Mouse (Mus musculus) heart, embryonic 15.5 days (tissue): ENCODE measurements around the gene Dlgap4. TPM values are rescaled to one million over a fixed set of nuclear protein-coding genes. Genes with fewer than 3 reads are reported as not detected.

Source experiments
- ATAC-seq: fragments of 200-750 bp; cut with Nextera tagmentation; replicated peaks from 2 replicates; pipeline ENCODE4 v1.8.0; 2017; ENCODE audit warnings: low read depth, moderate TSS enrichment; ENCODE audit not compliant: insufficient number of reproducible peaks, insufficient read depth, low FRiP score
- H3K27ac ChIP-seq: fragments of 300-500 bp; sonication (generic); 2 replicates; pipeline ENCODE4 v1.5.1; 2015; ENCODE audit warnings: mild to moderate bottlenecking, inconsistent platforms
- H3K27me3 ChIP-seq: fragments of 300-500 bp; sonication (generic); 2 replicates; pipeline ENCODE4 v1.6.1; 2015; ENCODE audit warnings: inconsistent platforms
- H3K36me3 ChIP-seq: fragments of 300-500 bp; sonication (generic); 2 replicates; pipeline ENCODE4 v1.6.1; 2015; ENCODE audit warnings: mild to moderate bottlenecking, inconsistent platforms
- H3K4me1 ChIP-seq: fragments of 300-500 bp; sonication (generic); replicated peaks from 2 replicates; pipeline ENCODE4 v1.6.1; 2015; ENCODE audit warnings: inconsistent platforms
- H3K4me2 ChIP-seq: fragments of 300-500 bp; sonication (generic); 2 replicates; pipeline ENCODE4 v1.6.1; 2015; ENCODE audit warnings: inconsistent platforms, mild to moderate bottlenecking, moderate library complexity
- H3K4me3 ChIP-seq: fragments of 300-500 bp; sonication (generic); 2 replicates; pipeline ENCODE4 v1.5.1; 2015; ENCODE audit warnings: mild to moderate bottlenecking, inconsistent platforms
- H3K9ac ChIP-seq: fragments of 300-500 bp; sonication (generic); 2 replicates; pipeline ENCODE4 v1.6.1; 2015; ENCODE audit warnings: mild to moderate bottlenecking, inconsistent platforms
- H3K9me3 ChIP-seq: fragments of 300-500 bp; sonication (generic); replicated peaks from 2 replicates; pipeline ENCODE4 v1.6.1; 2016; ENCODE audit warnings: inconsistent platforms
- WGBS: fragments of 180-500 bp; shearing (Covaris S2); methylation state at CpG from one replicate; pipeline ENCODE4 v1.1.7; 2015; ENCODE audit warnings: mixed read lengths; 5-methylcytosine and 5-hydroxymethylcytosine counted together
- polyA plus RNA-seq: library from polyadenylated mRNA; unstranded; fragments of >200 nt; fragmentation: Nextera tagmentation; extraction: Ambion mirVana; gene quantifications from 2 replicates; pipeline ENCODE4 v1.2.1, GENCODE M21; 2015

Gene Dlgap4
- polyA plus RNA-seq, 1 experiment from 2014 or later: 45.4 TPM

DNA sequence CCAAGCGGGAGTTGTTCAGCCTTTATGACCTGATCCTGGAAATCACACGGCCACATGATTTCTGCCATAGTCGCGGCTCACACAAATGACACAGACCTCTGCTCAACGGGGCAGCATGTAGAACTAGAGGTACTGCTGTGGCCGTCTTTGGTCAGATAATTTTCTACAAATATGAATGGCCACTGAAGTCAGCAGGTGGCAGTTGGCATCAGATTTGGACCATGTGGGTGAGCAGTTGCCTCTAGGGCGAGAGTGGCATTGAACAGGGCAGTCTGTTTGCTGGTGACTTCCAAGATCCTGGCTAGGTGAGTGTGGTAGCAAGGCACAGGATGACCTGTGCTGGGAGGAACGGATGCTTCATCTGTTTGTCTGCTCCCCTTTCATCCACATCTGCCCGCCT is 24.0 kb upstream of the Dlgap4 start:
- ATAC-seq: no peak
- Histone ChIP-seq H3K36me3 (no peaks in the 10 kb centered on the region), H3K27ac (no peak overlapping the region), H3K9me3 (no peaks in the 10 kb centered on the region), H3K4me1 (peaks cover 13% of the 10 kb centered on the region), H3K4me2 (no peak overlapping the region), H3K27me3 (no peaks in the 10 kb centered on the region), H3K9ac (no peak overlapping the region), H3K4me3 (no peak overlapping the region)
- WGBS: 88% methylated on average over 9 of the region's 9 CpGs

DNA sequence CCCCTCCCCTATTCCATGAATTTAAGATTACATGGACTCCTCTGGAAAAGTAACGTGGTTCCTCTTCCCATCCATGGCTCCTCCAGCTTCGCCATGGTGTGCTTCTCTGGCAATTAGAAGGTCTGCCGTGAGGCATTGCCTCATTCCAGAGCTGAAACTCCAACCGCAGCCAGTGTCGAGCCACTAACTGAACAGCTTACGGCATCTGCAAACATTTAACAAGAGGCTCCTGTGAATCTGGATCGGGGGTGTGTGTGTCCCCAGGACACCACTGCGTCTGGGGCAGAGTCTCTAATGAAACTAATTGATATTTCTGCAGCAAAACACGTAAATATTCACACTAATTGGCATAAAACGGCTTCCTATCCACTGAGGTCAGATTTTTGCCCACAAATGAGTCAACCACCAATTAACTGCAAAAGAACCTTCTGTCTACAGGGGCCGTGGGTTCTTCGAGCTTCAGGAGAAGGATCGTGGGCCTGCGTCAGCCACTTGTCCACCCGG is 18.5 kb upstream of the Dlgap4 start:
- no peak overlapping the region for H3K4me2 ChIP-seq
- H3K36me3 ChIP-seq: no peaks in the 10 kb centered on the region
- no peaks in the 10 kb centered on the region for H3K4me1 ChIP-seq
- H3K4me3 ChIP-seq: no peak overlapping the region
- H3K27me3 ChIP-seq: no peaks in the 10 kb centered on the region
- H3K9ac ChIP-seq: no peak overlapping the region
- no peak for ATAC-seq
- WGBS: 69% methylated on average over 15 of the region's 15 CpGs
- H3K27ac ChIP-seq: no peak overlapping the region
- no peaks in the 10 kb centered on the region for H3K9me3 ChIP-seq

GRCm38 (mm10) chr2:156602581-156602980 is 10.9 kb upstream of the Dlgap4 start:
- 74% methylated on average over 7 of the region's 7 CpGs for WGBS
- Histone ChIP-seq H3K4me1 (no peaks in the 10 kb centered on the region), H3K36me3 (no peaks in the 10 kb centered on the region), H3K27me3 (peaks cover 13% of the 10 kb centered on the region), H3K4me3 (no peak overlapping the region), H3K9me3 (no peaks in the 10 kb centered on the region; the same call in 1 of the 2 replicates), H3K9ac (no peak overlapping the region), H3K4me2 (no peak overlapping the region), H3K27ac (no peak overlapping the region)
- no peak for ATAC-seq

GRCm38 (mm10) chr2:156603671-156604070 is 9.8 kb upstream of the Dlgap4 start:
- ATAC-seq: no peak
- Histone ChIP-seq H3K9ac (no peak overlapping the region), H3K4me2 (no peak overlapping the region), H3K9me3 (no peaks in the 10 kb centered on the region; the same call in 1 of the 2 replicates), H3K27ac (no peak overlapping the region), H3K4me3 (no peak overlapping the region), H3K27me3 (peaks cover 24% of the 10 kb centered on the region), H3K4me1 (no peaks in the 10 kb centered on the region), H3K36me3 (no peaks in the 10 kb centered on the region)
- WGBS: 73% methylated on average over 9 of the region's 9 CpGs

DNA sequence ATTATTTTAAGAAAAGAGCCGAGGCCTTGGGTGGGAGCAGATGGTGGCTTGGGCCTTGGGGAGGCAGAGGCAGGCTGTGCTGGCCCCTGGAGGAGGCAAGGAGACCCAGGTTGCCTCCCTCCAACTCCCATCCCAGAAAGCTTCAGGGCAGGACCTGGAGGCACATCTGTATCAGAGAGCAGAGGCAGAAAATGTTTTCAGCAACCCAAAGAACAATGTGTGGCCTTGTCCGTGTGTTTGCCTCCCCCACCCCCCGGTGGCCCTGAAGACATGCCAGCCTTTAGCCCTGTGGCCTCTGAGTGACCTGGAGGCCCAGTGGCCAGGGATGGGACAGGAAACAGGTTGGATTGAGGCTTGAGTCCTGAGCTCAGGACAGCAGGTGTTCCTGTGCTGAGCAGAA is 8.4 kb upstream of the Dlgap4 start:
- no peaks in the 10 kb centered on the region; the same call in 1 of the 2 replicates for H3K9me3 ChIP-seq
- H3K27me3 ChIP-seq: peaks cover 38% of the 10 kb centered on the region
- no peak for ATAC-seq
- no peak overlapping the region for H3K9ac ChIP-seq
- WGBS: 62% methylated on average over 3 of the region's 3 CpGs
- H3K36me3 ChIP-seq: no peaks in the 10 kb centered on the region
- H3K27ac ChIP-seq: no peak overlapping the region
- no peak overlapping the region for H3K4me2 ChIP-seq
- H3K4me1 ChIP-seq: no peaks in the 10 kb centered on the region
- no peak overlapping the region for H3K4me3 ChIP-seq

DNA sequence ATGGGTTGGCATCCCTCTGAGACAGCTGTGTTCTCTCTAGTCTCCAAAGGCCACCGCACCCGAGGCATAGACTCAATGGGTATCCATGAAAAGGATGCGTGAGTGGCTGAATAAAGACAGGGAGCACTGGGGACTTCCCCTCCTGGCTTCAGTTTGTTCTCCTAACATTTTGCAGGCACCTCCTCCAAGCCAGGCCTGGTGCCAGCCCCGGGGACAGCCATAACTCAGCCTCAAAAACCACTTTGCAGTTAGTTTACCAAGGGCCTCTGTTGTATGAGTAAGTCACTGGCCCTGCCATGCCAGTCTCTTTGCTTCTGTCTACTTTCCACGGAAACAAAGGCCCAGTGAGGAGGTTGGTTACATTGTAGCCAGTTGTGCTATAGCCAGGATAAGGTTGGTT is 7.5 kb upstream of the Dlgap4 start:
- no peak for ATAC-seq
- Histone ChIP-seq H3K9me3 (no peaks in the 10 kb centered on the region; the same call in 1 of the 2 replicates), H3K27ac (no peak overlapping the region), H3K4me3 (no peak overlapping the region), H3K27me3 (peaks cover 44% of the 10 kb centered on the region), H3K4me2 (no peak overlapping the region), H3K9ac (no peak overlapping the region), H3K4me1 (no peaks in the 10 kb centered on the region), H3K36me3 (no peaks in the 10 kb centered on the region)
- 69% methylated on average over 5 of the region's 5 CpGs for WGBS

GRCm38 (mm10) chr2:156613081-156613540 is 394 bp upstream of the Dlgap4 start:
- H3K27me3 ChIP-seq: peaks cover 97% of the 10 kb centered on the region
- no peaks in the 10 kb centered on the region for H3K36me3 ChIP-seq
- no peak for ATAC-seq
- under 1% methylated on average over 41 of the region's 41 CpGs for WGBS
- no peaks in the 10 kb centered on the region for H3K9me3 ChIP-seq
- H3K27ac ChIP-seq: no peak overlapping the region
- H3K4me3 ChIP-seq: peak overlapping the region; percentile 71
- peaks cover 21% of the 10 kb centered on the region for H3K4me1 ChIP-seq
- peak overlapping the region; percentile 55 for H3K9ac ChIP-seq
- peak overlapping the region; percentile 99 for H3K4me2 ChIP-seq

DNA sequence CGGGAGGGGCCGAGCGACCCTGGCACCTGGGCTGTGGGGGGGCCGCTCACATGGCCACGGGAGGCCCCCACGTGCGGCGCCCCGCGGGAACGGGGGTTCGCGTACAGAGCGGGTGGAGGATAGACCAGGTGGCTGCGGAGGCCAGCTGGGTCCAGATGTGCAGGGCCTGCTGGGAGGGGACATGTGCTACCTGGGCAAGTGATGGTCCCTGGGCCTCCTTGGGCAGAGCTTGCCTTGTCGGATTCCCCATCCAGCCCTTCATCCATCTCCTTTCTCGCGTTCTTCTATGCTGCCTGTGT is 702 bp downstream of the Dlgap4 start:
- under 1% methylated on average over 18 of the region's 18 CpGs for WGBS

DNA sequence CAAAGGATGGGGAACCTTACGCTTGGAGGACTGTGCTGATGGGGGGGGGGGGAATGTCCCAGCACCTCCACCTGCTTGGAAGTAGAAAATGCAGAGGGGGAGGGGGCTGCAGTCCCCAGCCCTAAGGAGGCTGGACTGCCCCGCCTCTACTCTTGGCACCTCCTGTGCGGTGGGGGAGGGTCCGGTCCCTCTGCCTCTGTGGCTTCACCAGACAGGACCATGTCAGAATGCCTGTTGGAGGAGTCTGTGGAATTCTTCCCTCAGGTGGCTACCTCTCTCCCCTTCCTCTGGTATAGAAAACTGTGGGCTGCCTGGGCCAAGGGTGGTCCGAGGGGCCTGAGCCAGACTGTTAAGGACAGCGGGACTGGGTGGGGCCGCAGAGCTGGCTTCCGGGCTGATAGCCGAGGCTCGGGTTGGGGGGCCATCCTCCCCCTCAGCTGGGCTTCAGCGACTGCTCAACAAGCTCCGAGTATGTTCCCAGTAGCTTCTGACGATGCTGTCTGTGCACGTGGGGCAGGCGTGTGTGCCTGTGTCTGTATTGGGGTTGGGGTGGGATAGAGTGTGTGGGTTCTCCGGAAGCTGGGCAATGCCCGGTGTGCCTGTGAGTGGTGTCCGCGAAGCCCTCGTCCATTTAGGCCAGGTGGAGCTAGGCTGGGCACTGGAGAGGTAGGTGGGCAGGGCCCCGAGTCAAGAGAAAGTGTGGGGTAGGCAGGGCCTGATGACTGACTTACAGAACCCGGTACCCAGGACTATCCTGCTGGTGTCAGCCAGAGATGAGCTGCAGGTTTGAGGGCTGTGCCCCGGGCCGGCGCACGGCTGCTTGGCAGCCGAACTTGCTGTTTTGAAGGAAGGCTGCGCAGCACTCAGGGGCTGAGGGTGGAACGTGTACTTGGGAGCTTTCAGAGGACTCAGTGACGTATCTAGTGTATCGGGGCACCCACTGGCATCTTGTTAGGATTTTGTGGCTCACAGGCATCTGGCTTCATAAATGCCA is 1.5 kb downstream of the Dlgap4 start:
- no peaks in the 10 kb centered on the region for H3K36me3 ChIP-seq
- peaks cover 26% of the 10 kb centered on the region for H3K4me1 ChIP-seq
- H3K4me3 ChIP-seq: peak overlapping the region; percentile 71
- no peaks in the 10 kb centered on the region for H3K9me3 ChIP-seq
- WGBS: 11% methylated on average over 31 of the region's 31 CpGs
- H3K9ac ChIP-seq: no peak overlapping the region
- H3K27me3 ChIP-seq: peaks cover 98% of the 10 kb centered on the region
- no peak overlapping the region for H3K27ac ChIP-seq
- H3K4me2 ChIP-seq: peak overlapping the region; percentile 99
- ATAC-seq: no peak

More for the DNA sequence above, 702 bp downstream of the Dlgap4 start:
- Histone ChIP-seq H3K4me2 (peak overlapping the region; percentile 99), H3K4me1 (peaks cover 21% of the 10 kb centered on the region), H3K36me3 (no peaks in the 10 kb centered on the region), H3K4me3 (peak overlapping the region; percentile 71), H3K9me3 (no peaks in the 10 kb centered on the region), H3K27me3 (peaks cover 98% of the 10 kb centered on the region), H3K27ac (no peak overlapping the region), H3K9ac (peak overlapping the region; percentile 55; the same call in 1 of the 2 replicates)
- no peak for ATAC-seq

DNA sequence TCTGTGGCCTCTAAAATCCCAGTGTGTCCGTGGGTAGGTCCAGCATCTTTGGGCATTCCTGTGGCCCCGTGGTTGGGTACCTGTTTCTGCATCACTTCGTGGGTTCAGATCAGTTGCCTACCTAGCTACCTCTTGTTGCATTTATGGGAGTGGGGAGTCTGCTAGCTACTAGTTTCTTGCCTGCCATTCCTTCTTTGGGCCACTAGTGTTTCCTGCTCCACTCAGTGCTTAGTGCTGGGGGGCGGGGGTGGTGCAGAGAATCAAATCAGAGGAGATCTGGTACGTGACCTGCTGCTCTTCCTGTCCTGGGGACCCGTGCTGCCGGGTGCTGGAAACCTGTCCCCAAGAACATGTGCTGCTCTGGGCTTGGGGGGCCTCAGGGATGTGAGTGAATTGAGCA is 3.0 kb downstream of the Dlgap4 start:
- H3K4me1 ChIP-seq: peaks cover 31% of the 10 kb centered on the region
- WGBS: 72% methylated on average over 7 of the region's 7 CpGs
- no peak overlapping the region for H3K27ac ChIP-seq
- no peak overlapping the region for H3K9ac ChIP-seq
- peaks cover 89% of the 10 kb centered on the region for H3K27me3 ChIP-seq
- no peaks in the 10 kb centered on the region for H3K9me3 ChIP-seq
- no peak overlapping the region for H3K4me2 ChIP-seq
- no peak overlapping the region for H3K4me3 ChIP-seq
- no peaks in the 10 kb centered on the region for H3K36me3 ChIP-seq
- no peak for ATAC-seq

GRCm38 (mm10) chr2:156617536-156617935 is 4.0 kb downstream of the Dlgap4 start:
- no peak for ATAC-seq
- Histone ChIP-seq H3K9me3 (no peaks in the 10 kb centered on the region), H3K27me3 (peaks cover 86% of the 10 kb centered on the region), H3K4me1 (peaks cover 32% of the 10 kb centered on the region), H3K36me3 (no peaks in the 10 kb centered on the region), H3K4me3 (no peak overlapping the region), H3K9ac (no peak overlapping the region), H3K4me2 (no peak overlapping the region), H3K27ac (no peak overlapping the region)
- WGBS: 46% methylated on average over 11 of the region's 11 CpGs
